Mouse (Mus musculus) layer of hippocampus, postnatal 36 days (tissue): ENCODE measurements around the gene Lpar3. TPM values are rescaled to one million over a fixed set of nuclear protein-coding genes. Genes with fewer than 3 reads are reported as not detected.

ENCODE experiments used
- DNase-seq, 2 experiments: peaks; one replicate each; pipeline ENCODE4 v3.0.0; 2022
- total RNA-seq, 2 experiments: library from RNA; stranded (reverse); gene quantifications; 2 replicates each; pipeline ENCODE4 v1.2.3; 2021

Gene Lpar3
- total RNA-seq, 2 experiments from 2014 or later = 0.46 to 0.57 TPM

DNA sequence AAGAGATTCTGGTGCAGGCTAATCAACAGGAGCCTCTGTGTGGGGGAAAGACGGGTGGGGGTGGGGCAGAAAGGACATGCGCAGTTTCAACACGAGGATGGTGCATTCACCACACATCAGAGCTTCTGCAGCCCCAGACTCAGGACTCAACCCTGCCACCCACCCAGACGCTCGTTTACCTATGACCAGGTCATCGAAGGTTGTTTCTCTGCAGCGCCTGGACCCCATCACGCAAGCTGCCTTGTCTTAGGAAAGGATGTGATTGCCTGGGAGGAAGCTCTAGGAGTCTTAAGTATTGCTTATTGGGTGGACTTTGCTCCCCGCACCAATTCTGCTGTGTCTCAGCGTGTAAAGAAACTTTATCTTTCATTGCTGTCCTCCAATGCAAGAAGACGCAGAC is 40.1 kb downstream of the Lpar3 start:
- DNase-seq = no peak

DNA sequence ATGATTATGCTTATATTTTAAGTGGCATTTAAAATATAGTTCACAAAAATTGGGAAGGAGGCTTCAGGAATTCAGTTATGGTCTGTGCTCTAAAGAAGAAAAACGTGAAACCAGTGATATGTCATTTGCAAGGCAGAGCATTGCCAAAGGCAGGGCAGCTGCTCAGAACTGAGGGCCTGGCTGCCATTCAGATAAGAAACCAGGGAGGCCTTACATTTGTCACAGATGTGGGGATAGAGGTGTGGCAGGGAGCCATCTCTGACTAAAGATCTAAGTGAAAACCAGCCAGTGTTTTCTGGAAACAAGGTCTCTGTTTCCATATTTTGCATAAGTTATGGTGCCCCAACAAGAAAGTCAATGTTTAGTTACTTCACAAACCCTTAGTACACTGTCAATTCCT is 41.8 kb downstream of the Lpar3 start:
- DNase-seq = no peak

DNA sequence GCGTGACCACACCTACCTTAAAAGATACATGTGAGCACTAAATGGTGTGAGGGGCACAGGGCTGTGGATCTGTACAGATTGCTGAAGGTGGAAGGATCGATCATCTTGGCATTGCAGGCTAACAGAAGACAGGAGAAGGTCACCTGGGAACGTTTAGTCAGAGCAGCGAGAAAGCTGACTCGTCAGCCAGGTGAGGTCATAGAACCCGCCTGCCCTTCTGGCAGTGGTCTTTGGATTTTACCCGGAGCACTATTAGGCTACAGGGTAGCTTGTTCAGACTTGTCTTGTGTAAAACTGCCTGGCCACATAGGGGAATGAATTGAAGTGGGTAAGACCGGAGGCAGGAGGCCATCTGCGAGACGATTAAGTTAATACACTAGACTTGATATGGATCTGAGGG is 43.4 kb downstream of the Lpar3 start:
- DNase-seq = no peak

DNA sequence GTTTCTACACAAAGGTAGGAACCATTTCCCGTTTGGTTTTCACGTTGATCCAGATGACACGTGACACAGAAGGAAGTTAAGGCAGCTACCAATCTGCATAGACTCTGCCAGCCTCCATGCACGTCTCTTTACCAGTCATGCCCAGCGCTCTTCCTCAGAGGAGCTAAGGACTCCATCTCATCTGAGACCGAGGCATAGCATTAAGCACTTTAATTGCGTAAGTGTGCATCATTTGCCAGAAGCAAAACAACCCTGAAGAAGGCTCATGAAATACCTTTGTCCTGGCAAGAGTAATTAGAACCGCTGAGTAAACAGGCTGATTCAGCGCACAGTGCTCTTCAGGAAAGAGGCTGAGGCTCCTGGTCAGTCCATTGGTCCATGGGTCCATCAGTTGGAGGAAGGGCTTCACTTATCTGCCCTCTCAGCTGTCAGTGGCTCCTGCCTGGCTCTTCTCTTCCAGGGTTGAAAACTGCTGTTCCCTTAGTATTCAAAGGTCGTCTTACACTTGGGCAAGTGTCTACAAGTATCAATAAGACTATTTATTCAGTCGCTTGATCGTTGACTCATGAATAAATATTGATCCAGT is 44.9 kb downstream of the Lpar3 start:
- no peak for DNase-seq

DNA sequence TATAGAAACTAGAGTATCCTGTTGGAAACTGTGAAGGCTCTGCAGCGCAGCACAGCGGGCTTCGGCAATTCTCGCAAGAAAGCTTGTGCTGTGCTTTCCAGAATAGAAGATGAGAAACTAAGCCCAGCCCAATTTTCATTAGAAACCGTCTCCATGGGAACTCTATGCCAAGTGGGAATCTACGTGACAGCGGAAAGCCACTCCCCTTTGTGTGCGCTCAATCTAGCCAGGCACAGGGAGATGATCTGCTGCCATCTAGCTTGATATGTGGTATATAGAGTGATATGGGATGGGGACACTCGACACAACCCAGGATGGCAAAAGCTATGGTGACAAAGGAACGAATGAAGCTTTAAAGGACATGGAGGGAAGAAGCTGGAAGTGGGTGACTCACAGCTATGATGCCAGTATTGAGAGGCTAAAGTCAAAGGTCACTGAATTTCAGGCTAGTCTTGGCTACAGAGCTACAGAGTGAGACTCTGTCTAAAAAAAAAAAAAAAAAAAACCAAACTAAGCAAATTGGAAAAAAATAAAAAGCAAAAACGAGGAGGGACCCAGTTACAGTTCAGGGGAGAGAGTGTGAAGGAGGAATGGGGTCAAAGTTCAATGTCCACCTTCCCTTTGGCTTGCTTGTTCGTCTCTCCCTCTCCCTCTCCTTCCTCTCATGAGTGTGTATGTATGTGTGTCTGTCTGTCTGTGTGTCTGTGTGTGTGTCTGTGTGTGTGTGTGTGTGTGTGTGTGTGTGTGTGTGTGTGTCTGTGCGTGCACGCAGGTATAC is 47.5 kb downstream of the Lpar3 start:
- DNase-seq = peak; percentile 39 to 42

DNA sequence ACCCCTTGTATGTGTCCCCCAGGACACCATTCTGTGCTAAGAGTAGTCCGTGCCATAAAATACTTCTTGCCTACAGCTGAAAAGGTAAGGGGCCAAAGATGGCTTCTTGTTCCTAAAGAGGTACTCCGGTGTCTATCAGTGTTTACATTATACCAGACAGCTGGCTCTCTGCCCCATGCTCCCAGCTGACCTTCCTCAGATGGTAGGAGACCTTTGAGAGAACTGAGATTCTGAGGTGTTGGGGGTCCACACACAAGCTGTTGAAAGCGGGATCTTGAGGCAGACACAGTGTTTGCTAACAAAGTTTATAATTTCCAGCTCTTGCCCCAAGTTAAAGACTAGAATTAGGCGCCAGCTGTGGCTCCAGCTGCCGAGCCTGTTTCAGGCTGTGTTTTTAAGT is 53.7 kb downstream of the Lpar3 start:
- no peak for DNase-seq

DNA sequence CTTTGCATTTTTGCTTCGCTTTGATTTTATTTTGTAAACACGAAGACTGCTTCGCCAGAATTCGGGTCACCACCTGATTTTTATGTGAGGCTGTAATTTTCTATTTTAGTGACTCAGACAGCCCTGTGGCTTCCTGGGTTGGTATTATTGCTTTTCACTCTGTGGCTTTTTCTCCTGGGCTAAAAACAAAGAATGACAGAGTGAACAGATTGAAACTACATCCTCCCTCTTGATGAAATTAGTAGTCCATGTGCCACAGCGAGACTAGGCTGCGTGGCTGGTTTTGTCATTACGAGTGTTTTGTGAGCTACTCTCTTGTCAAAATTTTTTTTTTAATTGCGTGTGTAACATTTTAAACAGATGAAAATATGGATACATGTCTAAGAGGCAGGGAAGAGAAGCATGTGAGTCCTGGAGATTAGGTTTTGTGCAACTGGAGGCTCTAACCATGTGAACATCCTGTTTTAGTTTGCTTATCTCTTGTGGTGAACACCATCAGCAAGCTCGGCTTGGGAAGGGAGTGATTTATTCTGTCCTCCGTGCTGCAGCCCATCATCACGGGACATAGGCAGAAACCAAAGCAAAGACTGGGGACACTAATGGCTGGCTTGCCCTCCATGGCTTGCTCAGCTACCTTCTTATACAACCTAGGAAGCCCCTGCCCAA is 54.7 kb downstream of the Lpar3 start:
- peak; percentile 14 to 22 for DNase-seq

DNA sequence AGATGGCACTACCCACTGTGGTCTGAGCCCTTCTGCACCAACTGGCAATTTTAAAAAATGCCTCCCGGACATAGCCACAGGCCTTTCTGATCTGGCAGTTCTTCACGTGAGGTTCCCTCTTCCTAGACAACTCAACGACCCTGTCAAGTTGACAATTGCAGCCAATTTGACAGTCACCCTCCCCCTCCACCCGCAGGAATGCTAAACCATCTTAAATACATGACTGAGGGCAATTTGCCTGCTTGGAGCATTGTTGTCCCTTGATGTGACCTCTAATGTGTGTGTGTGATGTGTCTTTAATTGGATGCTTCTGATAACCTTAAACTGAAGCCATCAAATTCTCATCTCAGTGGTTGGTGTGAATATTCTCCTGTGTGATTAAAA is 55.3 kb downstream of the Lpar3 start:
- no peak for DNase-seq

DNA sequence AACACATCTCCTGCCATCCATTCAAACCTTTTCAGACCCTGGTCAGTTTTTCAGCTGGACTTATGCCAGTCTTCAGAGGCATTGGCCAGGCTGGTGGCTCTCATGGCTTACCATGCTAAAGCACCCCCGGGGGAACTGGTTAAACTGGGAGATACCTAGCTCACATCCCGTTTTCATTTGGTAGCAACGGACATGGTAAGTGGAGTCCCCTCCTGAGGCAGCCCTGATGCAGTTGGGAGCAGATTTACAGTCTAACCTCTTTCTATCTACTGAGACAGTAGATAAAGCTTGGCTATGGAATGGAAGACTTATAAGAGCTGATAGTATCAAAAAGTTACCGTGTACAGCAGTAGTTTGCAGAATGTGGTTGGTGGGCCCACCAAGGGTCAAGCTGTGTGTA is 56.2 kb downstream of the Lpar3 start:
- DNase-seq = no peak

DNA sequence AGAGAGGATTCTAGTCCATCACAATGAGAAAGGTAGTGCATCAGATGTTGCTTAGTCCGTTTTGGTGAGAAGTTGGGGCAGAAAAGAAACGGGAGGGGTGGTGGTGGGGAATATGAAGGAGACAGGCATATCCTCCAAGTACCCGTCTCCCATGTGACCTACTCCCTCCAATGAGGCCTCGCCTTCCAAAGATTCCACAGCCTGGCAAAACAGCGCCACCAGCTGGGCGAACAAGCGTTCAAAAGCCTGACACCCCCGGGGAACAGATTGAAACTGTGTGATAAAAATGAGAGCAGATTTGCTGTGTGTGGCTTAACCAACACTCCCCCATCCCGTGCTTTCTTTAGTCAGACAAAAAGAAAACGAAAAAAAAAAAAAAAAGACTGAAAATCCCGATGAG is 56.7 kb downstream of the Lpar3 start:
- peak; percentile 57 to 70 for DNase-seq

DNA sequence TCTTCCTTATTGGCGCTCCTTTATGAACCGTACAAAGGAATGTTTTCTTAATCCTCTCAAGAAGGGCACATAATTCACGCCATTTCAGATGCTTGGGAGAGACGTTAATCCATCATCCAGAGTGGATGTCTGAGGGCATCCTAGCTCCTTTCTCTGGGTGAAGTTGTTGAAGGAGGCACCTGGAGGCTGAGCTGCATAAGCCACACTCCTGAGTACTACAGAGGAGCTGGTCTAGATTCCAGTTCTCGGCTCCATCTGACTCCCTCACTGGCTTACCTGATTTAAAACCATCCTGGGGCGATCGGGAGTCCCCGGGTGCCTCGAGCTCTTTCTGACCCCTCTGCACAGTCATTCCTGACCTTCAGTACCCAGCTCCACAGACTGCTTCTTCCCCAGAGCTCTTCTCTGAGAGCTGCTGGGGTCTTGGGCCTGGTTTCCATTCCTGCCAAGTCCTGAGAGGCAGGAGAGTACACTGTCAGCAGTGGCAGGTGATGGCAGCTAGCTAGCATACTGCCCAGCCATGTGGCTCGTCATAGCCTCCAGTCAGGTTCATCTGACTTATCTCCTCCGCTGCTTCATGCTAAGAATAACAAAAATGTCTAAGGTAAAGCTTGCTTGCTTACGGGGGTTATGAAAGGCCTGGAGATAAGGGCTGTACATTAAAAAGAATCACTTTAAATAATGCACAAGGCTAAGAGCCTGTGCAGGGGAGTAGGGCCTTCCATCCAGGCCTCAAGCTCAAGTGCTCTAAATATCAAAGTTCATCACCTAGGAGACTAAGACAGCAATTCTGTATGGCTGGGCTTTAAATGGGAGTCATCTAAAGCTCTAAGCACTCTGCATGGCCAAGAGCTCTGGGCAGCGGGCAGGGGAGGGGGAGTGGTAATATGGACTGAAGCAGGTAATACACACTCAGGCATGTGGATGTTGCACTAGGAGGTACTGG is 57.7 kb downstream of the Lpar3 start:
- no peak for DNase-seq

DNA sequence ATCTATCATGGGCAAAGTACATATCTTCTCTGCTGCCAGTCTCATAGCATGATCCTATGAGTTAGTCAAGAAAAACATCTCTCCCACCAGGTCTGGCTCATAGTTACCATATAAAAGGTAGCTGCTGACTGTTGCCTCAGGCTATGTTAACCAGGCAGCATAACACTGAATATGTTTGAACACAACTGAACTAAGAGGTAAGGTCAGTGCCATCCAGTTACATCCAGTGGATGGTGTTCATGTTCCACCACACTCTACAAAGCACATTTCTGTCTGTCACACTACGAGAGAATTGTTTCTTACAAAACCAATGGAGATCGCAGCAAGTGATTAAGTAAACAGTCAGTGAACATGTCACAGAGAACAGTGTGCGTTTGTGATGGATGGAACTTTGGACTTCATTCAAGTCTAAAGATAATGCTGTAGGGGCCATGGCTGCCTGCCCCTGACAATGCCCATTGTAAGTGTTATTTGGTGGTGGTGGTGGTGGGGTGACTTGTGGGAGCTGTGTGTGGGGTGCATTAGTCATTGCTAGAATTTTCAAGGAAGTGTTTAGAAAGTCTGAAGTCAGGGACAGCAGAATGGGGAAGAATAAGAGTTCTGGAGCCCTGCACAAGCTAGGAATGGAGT is 63.1 kb downstream of the Lpar3 start:
- no peak for DNase-seq

DNA sequence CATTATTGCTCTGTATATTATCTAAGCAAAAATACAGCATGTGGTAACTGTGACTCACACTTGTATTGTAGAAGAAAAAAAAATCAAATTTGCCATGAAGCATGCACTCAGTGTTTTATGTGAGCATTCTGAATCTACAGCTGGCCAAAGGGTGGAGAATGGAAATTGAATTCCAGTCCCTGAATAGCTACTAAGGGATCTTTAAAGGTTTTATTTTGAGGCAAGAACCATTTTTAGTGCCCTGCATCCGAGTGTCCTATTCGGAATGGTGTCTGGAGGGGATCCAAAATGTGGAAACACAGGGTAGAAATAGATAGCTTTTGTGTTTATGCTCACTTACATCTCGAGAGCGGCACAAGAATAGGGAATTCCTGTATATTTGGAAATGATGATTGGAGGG is 65.4 kb downstream of the Lpar3 start:
- no peak for DNase-seq

DNA sequence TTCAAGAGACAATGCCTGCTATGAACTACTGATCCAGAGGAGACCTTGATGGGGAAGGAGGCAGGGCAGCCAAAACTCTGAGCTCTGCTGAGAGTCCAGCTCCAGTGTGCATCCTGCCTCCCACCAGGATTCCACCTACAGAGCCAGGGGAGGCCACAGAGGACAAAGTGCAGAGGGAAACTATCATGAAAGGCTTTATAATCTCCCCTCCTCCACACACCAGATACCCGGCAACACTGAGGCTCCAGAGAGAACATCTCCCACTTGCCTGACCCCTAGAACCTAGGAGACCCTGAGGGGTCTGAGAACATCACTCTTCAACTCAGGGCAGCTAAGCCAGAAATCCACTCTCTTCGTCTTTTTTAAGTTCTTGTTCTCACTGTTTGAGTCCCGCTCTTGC is 71.2 kb downstream of the Lpar3 start:
- no peak for DNase-seq

DNA sequence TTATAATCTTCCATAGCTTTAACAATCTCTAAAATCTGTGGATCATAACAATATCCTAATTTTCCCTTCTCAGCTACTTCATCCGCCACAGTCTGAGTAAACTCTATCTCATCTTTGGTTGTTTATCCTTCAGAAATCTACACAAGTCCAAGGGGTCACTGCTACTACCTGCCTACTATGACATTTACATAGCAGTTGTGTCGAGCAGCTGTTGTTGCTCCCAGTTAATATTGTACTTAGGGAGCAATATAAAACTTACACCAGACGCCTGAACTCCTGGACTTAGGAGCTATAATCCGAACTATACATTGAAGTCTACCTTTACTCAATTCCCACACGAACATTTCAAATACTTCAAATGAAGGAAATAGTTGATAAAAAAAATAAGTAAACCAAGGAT is 71.8 kb downstream of the Lpar3 start:
- no peak for DNase-seq

DNA sequence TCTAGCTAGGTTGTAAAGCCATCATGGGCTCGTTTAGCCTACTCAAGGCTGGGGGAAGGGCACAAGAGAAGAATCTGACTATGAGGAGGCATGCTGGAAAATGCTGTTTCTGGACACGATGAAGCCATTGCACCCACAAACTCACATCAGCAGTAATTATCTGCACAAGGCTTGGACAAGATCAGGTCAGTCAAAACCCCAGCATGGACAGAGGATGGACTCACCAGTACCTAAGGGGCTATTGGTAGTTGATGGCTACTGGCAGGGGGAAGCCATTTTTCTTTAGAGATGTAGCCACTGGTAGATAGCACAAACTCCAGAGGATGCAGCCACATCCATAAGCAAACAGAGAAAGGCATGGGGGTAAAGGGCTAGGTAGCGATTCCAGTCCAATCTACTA is 81.7 kb downstream of the Lpar3 start:
- no peak for DNase-seq

DNA sequence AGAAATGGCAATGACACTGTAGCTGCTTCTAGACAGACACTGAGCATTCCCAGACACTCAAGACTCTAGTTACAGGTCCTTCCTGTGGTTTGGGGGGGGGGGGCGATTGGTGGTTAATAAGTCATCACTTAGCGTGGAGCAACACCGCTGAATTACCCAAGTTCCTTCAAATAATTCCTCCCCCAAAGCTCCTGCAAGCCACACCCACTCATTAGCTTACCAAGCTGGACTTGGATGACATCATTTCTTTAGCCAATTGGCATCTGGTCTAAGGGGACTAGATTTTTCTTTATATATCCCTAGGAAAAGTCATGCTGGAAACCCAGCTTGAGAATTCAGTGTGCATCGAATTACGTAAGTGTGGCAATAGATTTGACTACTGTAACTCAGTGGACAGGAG is 82.4 kb downstream of the Lpar3 start:
- DNase-seq = no peak

DNA sequence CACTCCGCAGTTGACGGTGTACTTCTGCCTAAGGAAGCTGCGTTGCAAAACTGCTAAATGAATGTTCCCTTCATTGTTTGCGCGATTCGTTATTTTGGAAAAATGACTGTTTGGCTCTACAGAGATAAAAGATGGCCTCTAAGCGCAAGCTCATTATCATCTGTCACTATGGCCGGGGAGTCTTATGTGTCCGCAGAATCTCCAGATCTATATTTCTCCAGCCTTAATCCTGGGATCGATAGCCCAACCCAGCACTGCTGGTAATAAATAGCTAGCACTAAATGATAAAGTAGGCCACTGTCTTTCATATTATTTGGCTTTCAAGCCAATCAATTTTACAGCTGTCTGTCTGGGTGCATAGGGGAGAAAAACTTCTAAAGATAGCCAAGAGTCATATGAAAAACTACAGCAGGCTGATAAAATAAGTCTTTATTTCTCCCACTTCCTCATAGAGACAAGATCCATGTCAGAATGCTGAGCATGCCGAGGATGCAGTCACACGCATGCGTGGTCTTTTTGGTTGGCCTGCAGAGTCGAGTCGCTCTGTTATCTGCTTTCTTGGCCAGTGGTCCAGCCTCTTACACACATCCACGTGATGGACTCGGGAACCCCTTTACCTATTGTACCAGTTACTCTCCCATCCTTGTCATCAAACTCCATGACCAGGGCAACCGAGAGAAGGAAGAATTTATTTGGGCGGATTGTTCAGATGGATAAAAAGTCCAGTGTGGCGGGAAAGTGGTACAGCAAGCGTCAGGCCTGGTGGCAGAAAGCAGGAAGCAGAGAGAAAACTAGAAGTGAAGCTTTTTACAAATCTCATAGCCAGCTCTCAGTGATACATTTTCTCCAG is 84.0 kb downstream of the Lpar3 start:
- DNase-seq = no peak

DNA sequence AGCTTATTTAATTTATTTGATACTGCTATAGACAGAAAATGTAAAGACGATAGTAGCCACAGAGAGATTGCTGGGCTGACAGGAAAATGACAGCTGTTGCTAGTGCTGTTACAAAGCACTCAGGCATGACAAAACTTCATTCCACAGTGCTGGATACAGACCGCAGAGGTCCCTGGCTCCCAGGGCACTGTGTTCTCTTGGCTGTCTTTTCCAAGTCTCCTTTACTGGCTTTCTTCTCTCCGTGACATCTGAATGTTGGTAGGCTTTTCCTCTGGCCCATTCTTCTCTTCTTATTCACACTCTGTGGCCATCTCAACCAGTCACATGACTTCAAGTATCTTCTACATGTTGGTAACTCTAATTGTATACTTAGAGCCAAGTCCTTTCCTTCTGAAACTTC is 86.6 kb downstream of the Lpar3 start:
- no peak for DNase-seq

DNA sequence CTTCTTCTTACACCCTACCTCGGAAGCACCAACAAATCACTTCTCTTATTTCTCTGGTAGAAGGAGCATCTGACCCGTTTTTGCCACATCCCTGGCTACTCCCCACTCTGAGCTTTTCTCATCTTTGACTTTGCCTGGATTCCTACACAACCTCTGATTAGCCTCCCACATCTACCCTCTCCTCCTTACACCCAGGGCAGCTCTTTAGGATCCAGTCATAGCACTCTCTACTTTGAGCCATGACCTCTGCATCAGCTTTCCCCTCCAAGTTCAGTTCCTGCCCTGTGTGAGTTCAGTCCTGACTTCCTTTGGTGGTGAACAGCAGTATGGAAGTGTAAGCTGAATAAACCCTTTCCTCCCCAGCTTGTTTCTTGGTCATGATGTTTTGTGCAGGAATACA is 87.1 kb downstream of the Lpar3 start:
- no peak for DNase-seq

DNA sequence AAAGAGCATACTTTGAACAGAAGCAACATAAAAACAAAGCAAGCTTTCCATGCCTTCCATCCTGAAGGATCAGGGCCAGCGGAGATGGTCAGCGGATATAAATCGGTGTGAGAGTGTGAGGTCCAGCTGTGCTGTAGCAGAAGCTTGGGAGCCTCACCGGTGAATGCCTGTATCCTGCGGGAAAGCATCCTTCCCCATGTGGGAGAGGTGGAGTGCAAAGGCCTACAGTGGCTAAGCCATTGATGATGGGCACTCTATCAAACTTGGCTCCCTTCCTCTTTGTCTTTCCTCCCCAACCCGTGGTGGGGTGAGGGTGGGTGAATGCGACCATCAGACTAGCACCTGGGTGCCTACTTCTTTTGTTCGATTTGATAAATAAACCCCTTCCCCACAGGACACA is 88.8 kb downstream of the Lpar3 start:
- no peak for DNase-seq
